8 mouse cellular contexts compared by ENCODE assay signal in the genomic region with DNA sequence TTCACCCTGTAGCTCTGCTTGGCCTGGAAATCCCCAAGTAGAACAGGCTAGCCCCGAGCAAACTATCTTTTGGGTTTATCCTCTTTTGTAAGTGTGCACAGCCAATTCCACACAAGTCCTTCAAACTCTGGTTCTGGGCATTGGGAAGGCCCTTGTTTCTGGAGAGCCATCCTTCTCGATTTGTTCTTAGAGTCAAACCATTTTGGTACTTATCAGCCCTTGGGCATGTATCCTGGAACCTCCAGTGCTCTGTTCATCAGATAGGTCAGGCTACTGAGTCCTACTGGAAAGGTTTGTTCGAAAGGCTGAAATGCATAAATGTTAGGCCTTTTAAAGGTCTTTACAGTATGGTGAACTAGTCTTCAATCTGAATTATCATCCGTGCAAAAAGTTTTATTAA. TPM values are rescaled to one million over a fixed set of nuclear protein-coding genes. Genes with fewer than 3 reads are reported as not detected.
DNase-seq lines count a peak whose midpoint lies in the region; ATAC-seq and TF ChIP-seq lines count a peak whose summit lies in the region.

No protein-coding gene starts in this region.

- H3K9me3 ChIP-seq in hindbrain, embryonic 14.5 days (ENCODE audit: control insufficient read depth, low read length), result no peaks in the 10 kb centered on the region
- H3K9me3 ChIP-seq in midbrain, embryonic 15.5 days, result no peaks in the 10 kb centered on the region

- no peak for DNase-seq in layer of hippocampus, adult 2 months (ENCODE audit: low spot score in 2 of 2)
- no peak for DNase-seq in layer of hippocampus, postnatal 25 days (ENCODE audit: extremely low spot score in 1 of 2, low spot score in 1 of 2)
- peak; percentile 17 for DNase-seq in embryo, embryonic 9.5 days (ENCODE audit: extremely low spot score)
- DNase-seq in hindbrain, embryonic 14.5 days (ENCODE audit: low spot score), result no peak
- no peak for DNase-seq in layer of hippocampus, adult 18-20 months (ENCODE audit: low spot score in 2 of 2)
- no peak for DNase-seq in gastrocnemius, postnatal 4 days (ENCODE audit: low spot score in 2 of 2)
- DNase-seq in layer of hippocampus, adult 11-12 months (ENCODE audit: low spot score), result no peak

- H3K4me3 ChIP-seq in layer of hippocampus, adult 2 months, result peak overlapping the region; percentile 81
- H3K4me3 ChIP-seq in hindbrain, embryonic 14.5 days (replicated peaks; ENCODE audit: low read length), result peak overlapping the region; percentile 98
- H3K4me3 ChIP-seq in midbrain, embryonic 15.5 days, result peak overlapping the region; percentile 93

- no peak for ATAC-seq in hindbrain, embryonic 14.5 days (ENCODE audit: low FRiP score)
- no peak for ATAC-seq in midbrain, embryonic 15.5 days (replicated peaks)

- peak overlapping the region; percentile 76 for H3K4me2 ChIP-seq in hindbrain, embryonic 14.5 days (replicated peaks)
- peak overlapping the region; percentile 78 for H3K4me2 ChIP-seq in midbrain, embryonic 15.5 days

- peaks cover 12% of the 10 kb centered on the region; the same call in 1 of the 2 replicates for H3K36me3 ChIP-seq in hindbrain, embryonic 14.5 days (replicated peaks; ENCODE audit: control insufficient read depth, insufficient read depth)
- no peaks in the 10 kb centered on the region for H3K36me3 ChIP-seq in midbrain, embryonic 15.5 days (replicated peaks)

- no peaks in the 10 kb centered on the region for H3K27me3 ChIP-seq in hindbrain, embryonic 14.5 days (ENCODE audit: control insufficient read depth, insufficient read depth, low read length)
- H3K27me3 ChIP-seq in midbrain, embryonic 15.5 days (replicated peaks), result no peaks in the 10 kb centered on the region

- WGBS in hindbrain, embryonic 14.5 days, result 51% methylated on average over 4 of the region's 4 CpGs
- 51% methylated on average over 4 of the region's 4 CpGs for WGBS in midbrain, embryonic 15.5 days

- peaks cover 14% of the 10 kb centered on the region for H3K4me1 ChIP-seq in hindbrain, embryonic 14.5 days (replicated peaks; ENCODE audit: control insufficient read depth, insufficient read depth, low read length)
- H3K4me1 ChIP-seq in midbrain, embryonic 15.5 days, result peaks cover 20% of the 10 kb centered on the region

- H3K9ac ChIP-seq in hindbrain, embryonic 14.5 days, result peak overlapping the region; percentile 94
- peak overlapping the region; percentile 98; the same call in 1 of the 2 replicates for H3K9ac ChIP-seq in midbrain, embryonic 15.5 days

- no peak for TF ChIP-seq CTCF in layer of hippocampus, adult 2 months (conservative IDR thresholded peaks at IDR 0.05)

- H3K27ac ChIP-seq in layer of hippocampus, adult 2 months, result peak overlapping the region; percentile 97
- peak overlapping the region; percentile 94; the same call in 1 of the 2 replicates for H3K27ac ChIP-seq in hindbrain, embryonic 14.5 days
- peak overlapping the region; percentile 94; the same call in 1 of the 2 replicates for H3K27ac ChIP-seq in midbrain, embryonic 15.5 days

RNA-seq across cellular contexts. Expression of a gene that starts 0.9 kb away (rescaled TPM):
- 100 to 1,000 TPM; 106 to 115 TPM for total RNA-seq in layer of hippocampus, adult 2 months (2021)
- 100 to 1,000 TPM; 103 to 117 TPM for total RNA-seq in layer of hippocampus, postnatal 25 days (2021)
- polyA plus RNA-seq in hindbrain, embryonic 14.5 days (2014; fragmentation: Nextera tagmentation; extraction: Ambion mirVana), result 11.7 and 12.7 TPM in 2 replicates
- polyA plus RNA-seq in midbrain, embryonic 15.5 days (2015; fragmentation: Nextera tagmentation; extraction: Ambion mirVana), result 6.1 and 7.0 TPM in 2 replicates
- 100 to 1,000 TPM; 112 to 116 TPM for total RNA-seq in layer of hippocampus, adult 18-20 months (2021)
- 10 to 100 TPM; 46.6 to 49.1 TPM for total RNA-seq in gastrocnemius, postnatal 4 days (2021)

RNA-seq across cellular contexts. Expression of a gene that starts 41.9 kb away (rescaled TPM):
- not detected for total RNA-seq in layer of hippocampus, adult 2 months (2021)
- total RNA-seq in layer of hippocampus, postnatal 25 days (2021), result under 1 TPM; 0.73 to 0.91 TPM
- not detected in 2 replicates for polyA plus RNA-seq in hindbrain, embryonic 14.5 days (2014; fragmentation: Nextera tagmentation; extraction: Ambion mirVana)
- not detected in 2 replicates for polyA plus RNA-seq in midbrain, embryonic 15.5 days (2015; fragmentation: Nextera tagmentation; extraction: Ambion mirVana)
- total RNA-seq in layer of hippocampus, adult 18-20 months (2021), result under 1 TPM in 1 of 2 experiments, not detected in 1; 0.48 TPM
- not detected for total RNA-seq in gastrocnemius, postnatal 4 days (2021)
